Mouse (Mus musculus) embryonic facial prominence, embryonic 11.5 days (tissue): Measurements from ENCODE around the gene Gm8439. TPM values are rescaled to one million over a fixed set of nuclear protein-coding genes. Genes with fewer than 3 reads are reported as not detected.

ENCODE experiments used
- ATAC-seq: fragments of 200-750 bp; cut with Nextera tagmentation; replicated peaks from 2 replicates; pipeline ENCODE4 v1.8.0; 2017; ENCODE audit warnings: low read depth; ENCODE audit not compliant: insufficient number of reproducible peaks, low FRiP score, low TSS enrichment
- DNase-seq: peaks from one replicate; pipeline ENCODE4 v3.0.0-alpha.2; 2015; ENCODE audit warnings: low spot score
- H3K27ac ChIP-seq: fragments of 300-500 bp; sonication (generic); replicated peaks from 2 replicates; pipeline ENCODE4 v1.5.1; 2014; ENCODE audit warnings: mild to moderate bottlenecking, low read depth, low read length, control low read depth
- H3K27me3 ChIP-seq: fragments of 300-500 bp; sonication (generic); 2 replicates; pipeline ENCODE4 v1.6.1; 2014; ENCODE audit warnings: mild to moderate bottlenecking, low read length, moderate library complexity, mixed read lengths; ENCODE audit not compliant: control insufficient read depth, insufficient read depth
- H3K36me3 ChIP-seq: fragments of 300-500 bp; sonication (generic); replicated peaks from 2 replicates; pipeline ENCODE4 v1.6.1; 2014; ENCODE audit warnings: low read depth, mild to moderate bottlenecking, low read length, moderate library complexity, mixed read lengths; ENCODE audit not compliant: control insufficient read depth, insufficient read depth
- H3K4me1 ChIP-seq: fragments of 300-500 bp; sonication (generic); 2 replicates; pipeline ENCODE4 v1.6.1; 2014; ENCODE audit warnings: low read length, mixed read lengths; ENCODE audit not compliant: control insufficient read depth, insufficient read depth
- H3K4me2 ChIP-seq: fragments of 300-500 bp; sonication (generic); 2 replicates; pipeline ENCODE4 v1.6.1; 2014; ENCODE audit warnings: low read depth, mild to moderate bottlenecking, control low read depth, low read length, moderate library complexity
- H3K4me3 ChIP-seq: fragments of 300-500 bp; sonication (generic); 2 replicates; pipeline ENCODE4 v1.5.1; 2014; ENCODE audit warnings: low read depth, low read length, control low read depth
- H3K9ac ChIP-seq: fragments of 300-500 bp; sonication (generic); replicated peaks from 2 replicates; pipeline ENCODE4 v1.6.1; 2014; ENCODE audit warnings: mild to moderate bottlenecking, control low read depth, low read length
- H3K9me3 ChIP-seq: fragments of 300-500 bp; sonication (generic); replicated peaks from 2 replicates; pipeline ENCODE4 v1.6.1; 2016; ENCODE audit warnings: mild to moderate bottlenecking, low read length, inconsistent platforms, mixed read lengths; ENCODE audit not compliant: control insufficient read depth
- WGBS: fragments of 180-500 bp; shearing (Covaris S2); extraction: QIAGEN DNeasy Blood & Tissue Kit; methylation state at CpG from one replicate; pipeline ENCODE4 v1.1.7; 2014; 5-methylcytosine and 5-hydroxymethylcytosine counted together
- polyA plus RNA-seq: library from polyadenylated mRNA; unstranded; fragments of >200 nt; fragmentation: Nextera tagmentation; extraction: Ambion mirVana; gene quantifications from 2 replicates; pipeline ENCODE4 v1.2.1, GENCODE M21; 2014

Gm8439 gene
- polyA plus RNA-seq, 1 experiment from 2014 or later: not detected

- DNase-seq (no peak), ATAC-seq (no peak)
- Histone ChIP-seq H3K4me2 (peak overlapping the region; percentile 78; the same call in 1 of the 2 replicates), H3K27ac (0 out of 2 replicates have a peak overlapping the region, but pooled peaks have one; percentile 68), H3K36me3 (no peaks in the 10 kb centered on the region), H3K4me3 (no peak overlapping the region), H3K27me3 (no peaks in the 10 kb centered on the region), H3K4me1 (no peaks in the 10 kb centered on the region), H3K9ac (no peak overlapping the region; the same call in 1 of the 2 replicates), H3K9me3 (no peaks in the 10 kb centered on the region)
- 76% methylated on average over 3 of the region's 3 CpGs for WGBS
Observed at GRCm38 (mm10) chr4:120571070-120571464, 17.5 kb upstream of the Gm8439 start.

DNA sequence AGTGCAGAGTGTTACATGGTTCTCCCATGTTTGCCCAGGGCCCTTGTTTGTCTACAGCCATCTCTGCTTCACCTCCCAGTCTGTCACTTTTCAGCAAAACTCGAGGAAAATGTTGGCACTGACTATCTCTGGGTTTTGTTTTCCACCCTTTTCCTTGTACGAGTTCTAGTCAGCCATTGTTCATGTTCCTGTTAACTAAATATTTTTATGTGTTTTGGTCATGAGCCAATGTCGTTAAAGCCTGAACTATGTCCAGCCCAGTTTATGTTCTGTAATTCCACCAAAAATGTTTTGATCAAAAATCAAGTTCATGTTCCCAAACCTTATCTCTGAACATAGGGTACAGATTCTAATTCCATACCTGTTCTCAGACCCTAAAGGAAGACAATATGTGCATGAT lies 16.9 kb upstream of the Gm8439 start:
- no peaks in the 10 kb centered on the region for H3K27me3 ChIP-seq
- H3K9me3 ChIP-seq: no peaks in the 10 kb centered on the region
- no peak overlapping the region for H3K4me2 ChIP-seq
- no peaks in the 10 kb centered on the region for H3K4me1 ChIP-seq
- H3K9ac ChIP-seq: no peak overlapping the region
- H3K4me3 ChIP-seq: no peak overlapping the region
- 74% methylated on average over 3 of the region's 3 CpGs for WGBS
- H3K36me3 ChIP-seq: no peaks in the 10 kb centered on the region
- DNase-seq (no peak), ATAC-seq (no peak)
- no peak overlapping the region for H3K27ac ChIP-seq

GRCm38 (mm10) chr4:120580894-120581293 lies 7.7 kb upstream of the Gm8439 start:
- Histone ChIP-seq H3K4me3 (no peak overlapping the region), H3K9me3 (no peaks in the 10 kb centered on the region), H3K4me1 (no peaks in the 10 kb centered on the region), H3K36me3 (no peaks in the 10 kb centered on the region), H3K27ac (no peak overlapping the region), H3K4me2 (no peak overlapping the region), H3K27me3 (no peaks in the 10 kb centered on the region), H3K9ac (no peak overlapping the region)
- no peak for ATAC-seq
- DNase-seq: no peak
- 81% methylated on average over 5 of the region's 5 CpGs for WGBS

DNA sequence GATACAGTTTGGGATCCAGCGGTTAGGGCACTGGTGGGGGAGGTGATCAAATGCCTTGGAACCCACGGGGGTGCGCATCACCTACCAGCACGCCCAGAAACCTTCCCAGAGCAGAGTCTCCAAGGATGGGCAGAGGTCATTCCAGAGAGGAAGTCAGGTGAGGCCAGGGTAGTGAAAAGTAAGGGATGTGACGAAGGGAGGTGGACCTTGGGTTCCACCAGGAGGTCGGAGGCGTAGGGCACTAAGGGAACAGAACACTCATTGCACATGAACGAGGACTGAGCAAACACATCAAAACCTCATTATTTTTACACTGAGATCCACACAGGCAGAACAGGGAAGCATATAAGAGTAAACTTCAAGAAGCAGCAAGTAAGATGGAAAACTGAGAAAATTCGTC lies 6.8 kb upstream of the Gm8439 start:
- H3K27me3 ChIP-seq: no peaks in the 10 kb centered on the region
- H3K27ac ChIP-seq: no peak overlapping the region
- H3K36me3 ChIP-seq: no peaks in the 10 kb centered on the region
- H3K4me2 ChIP-seq: no peak overlapping the region
- no peak overlapping the region for H3K4me3 ChIP-seq
- no peak for DNase-seq
- H3K4me1 ChIP-seq: no peaks in the 10 kb centered on the region
- 87% methylated on average over 9 of the region's 9 CpGs for WGBS
- no peak for ATAC-seq
- no peaks in the 10 kb centered on the region for H3K9me3 ChIP-seq
- H3K9ac ChIP-seq: no peak overlapping the region

- H3K9me3 ChIP-seq: no peaks in the 10 kb centered on the region
- H3K27me3 ChIP-seq: no peaks in the 10 kb centered on the region
- no peak overlapping the region for H3K4me2 ChIP-seq
- no peak for ATAC-seq
- H3K36me3 ChIP-seq: no peaks in the 10 kb centered on the region
- H3K9ac ChIP-seq: no peak overlapping the region
- H3K27ac ChIP-seq: no peak overlapping the region
- WGBS: 52% methylated on average over 1 of the region's 1 CpGs
- no peak for DNase-seq
- no peaks in the 10 kb centered on the region for H3K4me1 ChIP-seq
- H3K4me3 ChIP-seq: no peak overlapping the region
Observed at GRCm38 (mm10) chr4:120586986-120587385, 1.6 kb upstream of the Gm8439 start.

- 5% methylated on average over 3 of the region's 3 CpGs for WGBS
- no peaks in the 10 kb centered on the region for H3K4me1 ChIP-seq
- no peaks in the 10 kb centered on the region for H3K36me3 ChIP-seq
- H3K4me2 ChIP-seq: no peak overlapping the region
- H3K9me3 ChIP-seq: no peaks in the 10 kb centered on the region
- no peak overlapping the region for H3K27ac ChIP-seq
- no peak overlapping the region for H3K9ac ChIP-seq
- no peak overlapping the region for H3K4me3 ChIP-seq
- DNase-seq (no peak), ATAC-seq (no peak)
- no peaks in the 10 kb centered on the region for H3K27me3 ChIP-seq
Observed at GRCm38 (mm10) chr4:120589070-120589469, 525 bp downstream of the Gm8439 start.

DNA sequence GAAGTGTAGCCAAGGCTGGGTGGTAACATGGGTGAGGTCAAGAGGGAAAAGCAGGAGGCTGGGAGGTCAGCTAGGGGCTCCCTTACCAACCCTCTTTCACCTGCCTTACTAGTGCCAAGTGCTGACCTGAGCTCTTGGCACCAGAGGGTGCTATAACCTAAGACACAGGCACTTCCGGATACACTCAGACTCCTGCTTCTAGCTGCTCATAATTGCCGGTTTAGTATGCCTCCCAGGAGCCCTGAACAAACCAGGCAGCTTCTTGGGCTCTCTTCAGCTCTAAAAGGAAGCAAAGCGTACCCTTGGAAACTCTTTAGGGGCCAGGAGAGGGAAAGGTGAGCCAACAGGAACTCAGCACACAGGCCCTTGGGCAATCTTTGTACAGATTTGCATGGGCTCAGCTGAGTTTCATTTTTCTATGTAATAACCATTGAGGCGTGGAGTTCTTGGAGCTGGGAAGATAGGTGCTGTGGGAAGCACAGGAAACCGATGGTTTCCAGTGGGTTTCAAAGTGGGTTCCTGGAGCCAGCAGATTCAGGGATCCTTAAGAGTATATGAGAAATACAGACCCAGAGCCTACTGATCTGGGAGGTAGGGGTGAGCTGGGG lies 1.4 kb downstream of the Gm8439 start:
- H3K9ac ChIP-seq: no peak overlapping the region
- no peaks in the 10 kb centered on the region for H3K36me3 ChIP-seq
- H3K4me3 ChIP-seq: no peak overlapping the region
- WGBS: 32% methylated on average over 5 of the region's 5 CpGs
- H3K4me1 ChIP-seq: no peaks in the 10 kb centered on the region
- ATAC-seq: peak; percentile 90
- DNase-seq: peak; percentile 85
- H3K4me2 ChIP-seq: no peak overlapping the region
- H3K27ac ChIP-seq: no peak overlapping the region
- no peaks in the 10 kb centered on the region for H3K9me3 ChIP-seq
- H3K27me3 ChIP-seq: no peaks in the 10 kb centered on the region

GRCm38 (mm10) chr4:120590973-120591372 lies 2.4 kb downstream of the Gm8439 start:
- Histone ChIP-seq H3K27ac (no peak overlapping the region), H3K36me3 (no peaks in the 10 kb centered on the region), H3K27me3 (no peaks in the 10 kb centered on the region), H3K9me3 (no peaks in the 10 kb centered on the region), H3K9ac (no peak overlapping the region), H3K4me1 (no peaks in the 10 kb centered on the region), H3K4me3 (no peak overlapping the region), H3K4me2 (no peak overlapping the region)
- 86% methylated on average over 4 of the region's 4 CpGs for WGBS
- ATAC-seq (no peak), DNase-seq (no peak)
